Mouse (Mus musculus) liver, adult 2 months (tissue): ENCODE results near the gene Gnpat.
A peak's percentile ranks its signal among the peaks of the same experiment; 100 is the strongest.

ENCODE experiments used
- CTCF ChIP-seq: fragments of 200-500 bp; IDR thresholded peaks from 2 replicates; pipeline ENCODE4 v1.5.1; 2011; ENCODE audit warnings: low read depth, low read length, control low read depth
- POLR2A ChIP-seq: fragments of 200-500 bp; IDR thresholded peaks from 2 replicates; pipeline ENCODE4 v1.6.1; 2011; ENCODE audit warnings: low read length, control low read depth; ENCODE audit not compliant: insufficient read depth; ENCODE audit errors: extremely low read depth

GRCm38 (mm10) chr8:124896632-124897385 is 34.0 kb downstream of the Gnpat start:
- TF ChIP-seq POLR2A (no peak), CTCF (peak; percentile 80)
